11 mouse cellular contexts compared by ENCODE assay signal in genomic region chr11:68049261-68050165, GRCm38 (mm10).
DNase-seq lines count a peak whose midpoint lies in the region; ATAC-seq lines count a peak whose summit lies in the region.
"Had no signal": no experiment of that assay in that cellular context is flagged by ENCODE, and none has a peak within 500 bp of the region (broad histone marks: within the 10 kb centered on the region; RNA-seq: fewer than 3 reads in every experiment).

No protein-coding gene starts in this region.

- 33% methylated on average over 17 of the region's 17 CpGs for WGBS in kidney, embryonic 16.5 days
- WGBS in neural tube, embryonic 11.5 days: 47% methylated on average over 17 of the region's 17 CpGs
- WGBS in neural tube, embryonic 14.5 days: 30% methylated on average over 17 of the region's 17 CpGs

- peak; percentile 72 for ATAC-seq in kidney, embryonic 16.5 days (ENCODE audit: low FRiP score, low TSS enrichment)
- no peak for ATAC-seq in neural tube, embryonic 11.5 days (ENCODE audit: insufficient read depth, low FRiP score, low TSS enrichment)
- peak; percentile 49; the same call in 1 of the 2 replicates for ATAC-seq in neural tube, embryonic 14.5 days (ENCODE audit: low read depth)

- peaks cover 20% of the 10 kb centered on the region for H3K4me1 ChIP-seq in kidney, embryonic 16.5 days (ENCODE audit: insufficient read depth, low read length)
- peaks cover 9% of the 10 kb centered on the region; the same call in 1 of the 2 replicates for H3K4me1 ChIP-seq in neural tube, embryonic 11.5 days (ENCODE audit: control insufficient read depth, insufficient read depth, low read length)
- H3K4me1 ChIP-seq in neural tube, embryonic 14.5 days (ENCODE audit: control insufficient read depth, insufficient read depth, low read length): no peaks in the 10 kb centered on the region
- H3K4me1 ChIP-seq: liver, embryonic 15.5 days had no signal

- no peaks in the 10 kb centered on the region for H3K9me3 ChIP-seq in kidney, embryonic 16.5 days (ENCODE audit: low read length)
- H3K9me3 ChIP-seq in neural tube, embryonic 11.5 days (ENCODE audit: control insufficient read depth, low read length): no peaks in the 10 kb centered on the region
- H3K9me3 ChIP-seq in neural tube, embryonic 14.5 days (ENCODE audit: control insufficient read depth, low read length): no peaks in the 10 kb centered on the region
- H3K9me3 ChIP-seq: liver, embryonic 15.5 days had no signal

- H3K36me3 ChIP-seq in kidney, embryonic 16.5 days (ENCODE audit: insufficient read depth, low read length): no peaks in the 10 kb centered on the region
- no peaks in the 10 kb centered on the region for H3K36me3 ChIP-seq in neural tube, embryonic 11.5 days (ENCODE audit: control insufficient read depth, insufficient read depth, low read length)
- no peaks in the 10 kb centered on the region for H3K36me3 ChIP-seq in neural tube, embryonic 14.5 days (ENCODE audit: control insufficient read depth, insufficient read depth, low read length)
- H3K36me3 ChIP-seq: liver, embryonic 15.5 days had no signal

- H3K4me2 ChIP-seq in kidney, embryonic 16.5 days (replicated peaks; ENCODE audit: low read depth, low read length): no peak overlapping the region; the same call in 1 of the 2 replicates
- no peak overlapping the region for H3K4me2 ChIP-seq in neural tube, embryonic 11.5 days (ENCODE audit: low read depth)
- H3K4me2 ChIP-seq in neural tube, embryonic 14.5 days (ENCODE audit: low read depth, low read length): no peak overlapping the region
- H3K4me2 ChIP-seq: liver, embryonic 15.5 days had no signal

- no peak overlapping the region; the same call in 1 of the 2 replicates for H3K9ac ChIP-seq in kidney, embryonic 16.5 days (replicated peaks; ENCODE audit: low read length)
- H3K9ac ChIP-seq in neural tube, embryonic 11.5 days (ENCODE audit: low read length): no peak overlapping the region
- no peak overlapping the region for H3K9ac ChIP-seq in neural tube, embryonic 14.5 days (replicated peaks; ENCODE audit: low read depth, low read length)
- H3K9ac ChIP-seq: liver, embryonic 15.5 days had no signal

- H3K27me3 ChIP-seq in kidney, embryonic 16.5 days (ENCODE audit: insufficient read depth, low read length): no peaks in the 10 kb centered on the region
- no peaks in the 10 kb centered on the region for H3K27me3 ChIP-seq in neural tube, embryonic 11.5 days (ENCODE audit: control insufficient read depth, insufficient read depth, low read length)
- no peaks in the 10 kb centered on the region for H3K27me3 ChIP-seq in neural tube, embryonic 14.5 days (ENCODE audit: control insufficient read depth, insufficient read depth, low read length)
- H3K27me3 ChIP-seq: liver, embryonic 15.5 days had no signal

- peak overlapping the region; percentile 67 for H3K27ac ChIP-seq in kidney, embryonic 16.5 days (ENCODE audit: low read length)
- H3K27ac ChIP-seq in neural tube, embryonic 11.5 days (ENCODE audit: low read depth, low read length): peak overlapping the region; percentile 30; the same call in 1 of the 2 replicates
- H3K27ac ChIP-seq in neural tube, embryonic 14.5 days (ENCODE audit: low read depth, low read length): no peak overlapping the region
- H3K27ac ChIP-seq: liver, embryonic 15.5 days had no signal

- peak; percentile 25 for DNase-seq in adrenal gland, adult 2 months
- DNase-seq in adrenal gland, adult 8-10 months: no peak
- DNase-seq in kidney, postnatal 10 days: no peak
- peak; percentile 38 for DNase-seq in neural tube, embryonic 11.5 days (ENCODE audit: low spot score)
- no peak for DNase-seq in neural tube, embryonic 10.5 days (ENCODE audit: extremely low spot score, low spot score)
- no peak for DNase-seq in spleen, postnatal 36 days (ENCODE audit: low spot score in 2 of 2)
- DNase-seq: kidney, postnatal 25 days; spleen, adult 18-20 months had no signal

- H3K4me3 ChIP-seq in kidney, embryonic 16.5 days (ENCODE audit: low read length): no peak overlapping the region
- H3K4me3 ChIP-seq in neural tube, embryonic 11.5 days (ENCODE audit: low read depth, low read length): no peak overlapping the region
- no peak overlapping the region for H3K4me3 ChIP-seq in neural tube, embryonic 14.5 days (ENCODE audit: low read depth, low read length)
- H3K4me3 ChIP-seq: liver, embryonic 15.5 days had no signal

Comparison
In these comparisons a context has a peak if more than half of its experiments do, and no peak if none do; other contexts are left out.
1. DNase-seq: peak in adrenal gland, adult 2 months (single experiment) and neural tube, embryonic 11.5 days (single experiment); none in adrenal gland, adult 8-10 months (single experiment), kidney, postnatal 10 days (single experiment), neural tube, embryonic 10.5 days (single experiment) and spleen, postnatal 36 days (0 of 2).